Mouse (Mus musculus): Measurements from ENCODE around the gene Zbtb22. TPM values are rescaled to one million over a fixed set of nuclear protein-coding genes. Genes with fewer than 3 reads are reported as not detected.

Gene Zbtb22
- polyA plus RNA-seq, 1 experiment from 2014 or later = 7.9 TPM

- Histone ChIP-seq H3K27me3 (ENCODE audit: insufficient read depth, low read length) (no peaks in the 10 kb centered on the region), H3K9me3 (ENCODE audit: low read length) (no peaks in the 10 kb centered on the region), H3K27ac (ENCODE audit: low read depth) (no peak overlapping the region), H3K36me3 (replicated peaks; ENCODE audit: insufficient read depth, low read length) (peaks cover 49% of the 10 kb centered on the region), H3K4me3 (ENCODE audit: low read depth, low read length) (no peak overlapping the region), H3K4me1 (ENCODE audit: insufficient read depth) (peaks cover 21% of the 10 kb centered on the region), H3K9ac (replicated peaks) (no peak overlapping the region), H3K4me2 (ENCODE audit: low read depth, low read length) (no peak overlapping the region)
- ATAC-seq (no peak), DNase-seq (no peak)
- WGBS (ENCODE audit: insufficient replicate concordance) = 74% methylated on average over 6 of the region's 6 CpGs
- TF ChIP-seq CTCF (IDR thresholded peaks at IDR 0.05; ENCODE audit: low read depth) = no peak
- no peak for TF ChIP-seq EP300 (IDR thresholded peaks at IDR 0.05; ENCODE audit: low read depth)
Measured at GRCm38 (mm10) chr17:33957493-33957892, 41.8 kb downstream of the Zbtb22 start.

DNA sequence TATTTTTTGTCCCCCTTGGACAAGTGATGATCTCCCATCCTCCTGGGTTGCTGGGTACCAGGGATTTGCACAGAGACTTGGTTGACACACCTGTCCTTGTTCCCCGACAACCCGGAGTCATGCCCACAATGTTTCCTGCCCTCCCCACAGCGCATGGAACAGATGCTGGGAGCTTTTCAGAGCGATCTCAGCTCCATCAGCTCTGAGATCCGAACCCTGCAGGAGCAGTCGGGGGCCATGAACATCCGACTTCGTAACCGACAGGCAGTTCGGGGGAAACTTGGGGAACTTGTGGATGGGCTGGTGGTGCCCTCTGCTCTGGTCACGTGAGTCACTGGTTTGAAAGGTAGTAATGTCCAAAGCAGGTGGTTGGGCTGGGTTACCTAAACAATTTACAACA lies 42.7 kb downstream of the Zbtb22 start:
- DNase-seq = no peak
- ATAC-seq = no peak
- Histone ChIP-seq H3K36me3 (replicated peaks; ENCODE audit: insufficient read depth, low read length) (peaks cover 44% of the 10 kb centered on the region), H3K4me3 (ENCODE audit: low read depth, low read length) (no peak overlapping the region), H3K27me3 (ENCODE audit: insufficient read depth, low read length) (no peaks in the 10 kb centered on the region), H3K9me3 (ENCODE audit: low read length) (no peaks in the 10 kb centered on the region), H3K4me1 (ENCODE audit: insufficient read depth) (peaks cover 16% of the 10 kb centered on the region), H3K4me2 (ENCODE audit: low read depth, low read length) (no peak overlapping the region), H3K9ac (replicated peaks) (no peak overlapping the region), H3K27ac (ENCODE audit: low read depth) (no peak overlapping the region)
- WGBS (ENCODE audit: insufficient replicate concordance) = 92% methylated on average over 11 of the region's 11 CpGs
- TF ChIP-seq EP300 (IDR thresholded peaks at IDR 0.05; ENCODE audit: low read depth) = no peak
- TF ChIP-seq CTCF (IDR thresholded peaks at IDR 0.05; ENCODE audit: low read depth) = no peak

- Histone ChIP-seq H3K27me3 (ENCODE audit: insufficient read depth, low read length) (no peaks in the 10 kb centered on the region), H3K36me3 (replicated peaks; ENCODE audit: insufficient read depth, low read length) (peaks cover 38% of the 10 kb centered on the region), H3K4me3 (ENCODE audit: low read depth, low read length) (no peak overlapping the region), H3K9ac (replicated peaks) (no peak overlapping the region), H3K27ac (ENCODE audit: low read depth) (no peak overlapping the region), H3K4me2 (ENCODE audit: low read depth, low read length) (no peak overlapping the region), H3K4me1 (ENCODE audit: insufficient read depth) (peaks cover 10% of the 10 kb centered on the region), H3K9me3 (ENCODE audit: low read length) (no peaks in the 10 kb centered on the region)
- TF ChIP-seq CTCF (IDR thresholded peaks at IDR 0.05; ENCODE audit: low read depth) = no peak
- no peak for TF ChIP-seq EP300 (IDR thresholded peaks at IDR 0.05; ENCODE audit: low read depth)
- ATAC-seq = no peak
- 93% methylated on average over 13 of the region's 13 CpGs for WGBS (ENCODE audit: insufficient replicate concordance)
- DNase-seq = no peak
Measured at GRCm38 (mm10) chr17:33959135-33959534, 43.4 kb downstream of the Zbtb22 start.

- Histone ChIP-seq H3K4me1 (ENCODE audit: insufficient read depth) (peaks cover 6% of the 10 kb centered on the region), H3K9ac (replicated peaks) (no peak overlapping the region), H3K4me2 (ENCODE audit: low read depth, low read length) (no peak overlapping the region), H3K36me3 (replicated peaks; ENCODE audit: insufficient read depth, low read length) (peaks cover 38% of the 10 kb centered on the region), H3K4me3 (ENCODE audit: low read depth, low read length) (no peak overlapping the region), H3K9me3 (ENCODE audit: low read length) (no peaks in the 10 kb centered on the region), H3K27ac (ENCODE audit: low read depth) (no peak overlapping the region), H3K27me3 (ENCODE audit: insufficient read depth, low read length) (no peaks in the 10 kb centered on the region)
- DNase-seq (no peak), ATAC-seq (no peak)
- 91% methylated on average over 15 of the region's 15 CpGs for WGBS (ENCODE audit: insufficient replicate concordance)
- TF ChIP-seq EP300 (IDR thresholded peaks at IDR 0.05; ENCODE audit: low read depth) (no peak), CTCF (IDR thresholded peaks at IDR 0.05; ENCODE audit: low read depth) (no peak)
Measured at GRCm38 (mm10) chr17:33959948-33960347, 44.2 kb downstream of the Zbtb22 start.

DNA sequence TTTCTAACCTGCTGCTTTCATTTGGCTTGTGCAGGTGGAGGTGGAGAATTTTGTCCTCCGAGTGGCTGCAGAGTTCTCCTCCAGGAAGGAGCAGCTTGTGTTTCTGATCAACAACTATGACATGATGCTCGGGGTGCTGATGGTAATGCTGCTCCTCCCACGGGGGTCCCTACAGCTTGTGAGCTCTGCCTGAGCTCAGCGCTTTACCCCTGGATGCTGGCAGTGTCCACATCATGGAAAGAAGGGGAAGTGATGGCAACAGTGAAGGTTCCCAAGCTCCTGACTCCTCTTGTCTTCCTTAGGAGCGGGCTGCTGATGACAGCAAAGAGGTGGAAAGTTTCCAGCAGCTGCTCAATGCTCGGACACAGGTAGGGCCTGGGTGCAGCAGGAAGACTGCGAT lies 47.2 kb downstream of the Zbtb22 start:
- TF ChIP-seq CTCF (IDR thresholded peaks at IDR 0.05; ENCODE audit: low read depth) (no peak), EP300 (IDR thresholded peaks at IDR 0.05; ENCODE audit: low read depth) (no peak)
- H3K4me2 ChIP-seq (ENCODE audit: low read depth, low read length) = no peak overlapping the region
- H3K36me3 ChIP-seq (replicated peaks; ENCODE audit: insufficient read depth, low read length) = peaks cover 37% of the 10 kb centered on the region
- H3K4me1 ChIP-seq (ENCODE audit: insufficient read depth) = no peaks in the 10 kb centered on the region
- no peak overlapping the region for H3K9ac ChIP-seq (replicated peaks)
- WGBS (ENCODE audit: insufficient replicate concordance) = 91% methylated on average over 7 of the region's 7 CpGs
- H3K27ac ChIP-seq (ENCODE audit: low read depth) = no peak overlapping the region
- ATAC-seq = no peak
- no peaks in the 10 kb centered on the region for H3K27me3 ChIP-seq (ENCODE audit: insufficient read depth, low read length)
- no peak for DNase-seq
- H3K9me3 ChIP-seq (ENCODE audit: low read length) = no peaks in the 10 kb centered on the region
- H3K4me3 ChIP-seq (ENCODE audit: low read depth, low read length) = no peak overlapping the region

DNA sequence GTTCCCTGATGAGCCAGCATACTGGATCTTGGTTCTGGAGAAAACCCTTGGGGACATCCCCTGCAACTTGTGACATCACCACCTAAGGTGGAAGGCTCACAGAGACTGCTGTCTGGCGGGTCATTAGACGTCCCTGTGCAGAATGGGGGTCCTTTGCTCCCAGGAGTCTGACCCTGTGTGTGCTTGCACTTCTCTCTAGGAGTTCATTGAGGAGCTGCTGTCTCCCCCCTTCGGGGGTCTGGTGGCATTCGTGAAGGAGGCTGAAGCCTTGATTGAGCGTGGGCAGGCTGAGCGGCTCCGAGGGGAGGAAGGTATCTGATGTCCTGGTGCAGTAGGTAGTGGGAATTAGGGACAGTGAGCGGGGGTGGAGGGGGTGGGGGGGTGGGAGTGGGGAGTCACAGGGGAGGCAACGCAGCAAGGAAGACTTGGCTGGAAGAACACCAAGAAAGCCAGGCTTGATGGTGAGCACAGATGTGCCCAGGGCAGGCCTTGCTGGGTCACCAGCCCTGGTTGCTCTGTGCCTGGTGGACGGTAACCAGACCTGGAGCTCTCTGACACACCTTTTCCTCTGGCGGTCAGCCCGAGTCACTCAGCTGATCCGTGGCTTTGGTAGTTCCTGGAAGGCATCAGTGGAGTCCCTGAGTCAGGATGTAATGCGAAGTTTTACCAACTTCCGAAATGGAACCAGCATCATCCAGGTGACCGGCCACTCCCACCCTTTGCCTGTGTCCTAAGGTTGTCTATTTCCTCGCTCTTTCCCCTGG lies 49.6 kb downstream of the Zbtb22 start:
- no peaks in the 10 kb centered on the region for H3K27me3 ChIP-seq (ENCODE audit: insufficient read depth, low read length)
- ATAC-seq (no peak), DNase-seq (no peak)
- peaks cover 14% of the 10 kb centered on the region for H3K36me3 ChIP-seq (replicated peaks; ENCODE audit: insufficient read depth, low read length)
- no peak overlapping the region for H3K27ac ChIP-seq (ENCODE audit: low read depth)
- peaks cover 3% of the 10 kb centered on the region; the same call in 1 of the 2 replicates for H3K9me3 ChIP-seq (ENCODE audit: low read length)
- no peak overlapping the region for H3K4me2 ChIP-seq (ENCODE audit: low read depth, low read length)
- no peak for TF ChIP-seq CTCF (IDR thresholded peaks at IDR 0.05; ENCODE audit: low read depth)
- no peak for TF ChIP-seq EP300 (IDR thresholded peaks at IDR 0.05; ENCODE audit: low read depth)
- no peak overlapping the region for H3K9ac ChIP-seq (replicated peaks)
- no peaks in the 10 kb centered on the region for H3K4me1 ChIP-seq (ENCODE audit: insufficient read depth)
- 84% methylated on average over 17 of the region's 17 CpGs for WGBS (ENCODE audit: insufficient replicate concordance)
- H3K4me3 ChIP-seq (ENCODE audit: low read depth, low read length) = no peak overlapping the region
